Mouse (Mus musculus) limb, embryonic 11.5 days (tissue): ENCODE results near the gene Gm17657. TPM values are rescaled to one million over a fixed set of nuclear protein-coding genes. Genes with fewer than 3 reads are reported as not detected.

Source experiments
- ATAC-seq: fragments of 200-750 bp; cut with Nextera tagmentation; 2 replicates; pipeline ENCODE4 v1.8.0; 2017; ENCODE audit warnings: low read depth; ENCODE audit not compliant: insufficient number of reproducible peaks, low FRiP score, low TSS enrichment
- DNase-seq: peaks from one replicate; pipeline ENCODE4 v3.0.0-alpha.2; 2015; ENCODE audit warnings: low spot score
- H3K27ac ChIP-seq: fragments of 300-500 bp; sonication (generic); replicated peaks from 2 replicates; pipeline ENCODE4 v1.5.1; 2014; ENCODE audit warnings: low read depth, mild to moderate bottlenecking, low read length
- H3K27me3 ChIP-seq: fragments of 300-500 bp; sonication (generic); 2 replicates; pipeline ENCODE4 v1.6.1; 2014; ENCODE audit warnings: mild to moderate bottlenecking, low read length, mixed read lengths; ENCODE audit not compliant: control insufficient read depth, insufficient read depth
- H3K36me3 ChIP-seq: fragments of 300-500 bp; sonication (generic); 2 replicates; pipeline ENCODE4 v1.6.1; 2014; ENCODE audit warnings: mild to moderate bottlenecking, low read length, moderate library complexity, mixed read lengths; ENCODE audit not compliant: control insufficient read depth, insufficient read depth
- H3K4me1 ChIP-seq: fragments of 300-500 bp; sonication (generic); 2 replicates; pipeline ENCODE4 v1.6.1; 2014; ENCODE audit warnings: low read length, mixed read lengths; ENCODE audit not compliant: control insufficient read depth, insufficient read depth
- H3K4me2 ChIP-seq: fragments of 300-500 bp; sonication (generic); 2 replicates; pipeline ENCODE4 v1.6.1; 2014; ENCODE audit warnings: low read depth, mild to moderate bottlenecking, moderate library complexity; ENCODE audit not compliant: severe bottlenecking
- H3K4me3 ChIP-seq: fragments of 300-500 bp; sonication (generic); 2 replicates; pipeline ENCODE4 v1.5.1; 2014; ENCODE audit warnings: low read depth, low read length
- H3K9ac ChIP-seq: fragments of 300-500 bp; sonication (generic); 2 replicates; pipeline ENCODE4 v1.6.1; 2014; ENCODE audit warnings: mild to moderate bottlenecking, low read length
- H3K9me3 ChIP-seq: fragments of 300-500 bp; sonication (generic); 2 replicates; pipeline ENCODE4 v1.6.1; 2016; ENCODE audit warnings: low read length; ENCODE audit not compliant: control insufficient read depth
- WGBS: fragments of 180-500 bp; shearing (Covaris S2); extraction: QIAGEN DNeasy Blood & Tissue Kit; methylation state at CpG from one replicate; pipeline ENCODE4 v1.1.7; 2014; 5-methylcytosine and 5-hydroxymethylcytosine counted together
- microRNA-seq: library from miRNA; unstranded; fragments of <30 nt; microRNA quantifications from one replicate; pipeline ENCODE4, GENCODE M21; 2016
- polyA plus RNA-seq: library from polyadenylated mRNA; unstranded; fragments of >200 nt; fragmentation: Nextera tagmentation; extraction: Ambion mirVana; gene quantifications from 2 replicates; pipeline ENCODE4 v1.2.1, GENCODE M21; 2014

Gm17657 gene
- polyA plus RNA-seq, 1 experiment from 2014 or later: not detected

GRCm38 (mm10) chr17:29480256-29480655 is 69.2 kb downstream of the Gm17657 start:
- Histone ChIP-seq H3K4me2 (no peak overlapping the region), H3K36me3 (no peaks in the 10 kb centered on the region), H3K4me1 (no peaks in the 10 kb centered on the region), H3K9me3 (no peaks in the 10 kb centered on the region; the same call in 1 of the 2 replicates), H3K9ac (no peak overlapping the region), H3K27me3 (no peaks in the 10 kb centered on the region), H3K27ac (no peak overlapping the region), H3K4me3 (no peak overlapping the region)
- no peak for ATAC-seq
- no peak for DNase-seq
- WGBS: 86% methylated on average over 2 of the region's 2 CpGs

GRCm38 (mm10) chr17:29478271-29478670 is 71.2 kb downstream of the Gm17657 start:
- H3K9me3 ChIP-seq: no peaks in the 10 kb centered on the region; the same call in 1 of the 2 replicates
- no peaks in the 10 kb centered on the region for H3K27me3 ChIP-seq
- no peak overlapping the region for H3K4me3 ChIP-seq
- no peak overlapping the region for H3K27ac ChIP-seq
- no peak for DNase-seq
- no peaks in the 10 kb centered on the region for H3K36me3 ChIP-seq
- no peak overlapping the region for H3K9ac ChIP-seq
- no peak for ATAC-seq
- WGBS: 90% methylated on average over 4 of the region's 4 CpGs
- no peaks in the 10 kb centered on the region for H3K4me1 ChIP-seq
- no peak overlapping the region for H3K4me2 ChIP-seq

- Histone ChIP-seq H3K4me3 (no peak overlapping the region), H3K4me2 (no peak overlapping the region), H3K4me1 (no peaks in the 10 kb centered on the region), H3K27me3 (no peaks in the 10 kb centered on the region), H3K27ac (no peak overlapping the region), H3K9ac (no peak overlapping the region), H3K36me3 (no peaks in the 10 kb centered on the region), H3K9me3 (no peaks in the 10 kb centered on the region; the same call in 1 of the 2 replicates)
- WGBS: 89% methylated on average over 10 of the region's 10 CpGs
- no peak for ATAC-seq
- no peak for DNase-seq
These were observed 72.1 kb downstream of the Gm17657 start for GRCm38 (mm10) chr17:29477357-29477756.

- Histone ChIP-seq H3K27me3 (no peaks in the 10 kb centered on the region), H3K4me3 (no peak overlapping the region), H3K9me3 (no peaks in the 10 kb centered on the region), H3K36me3 (no peaks in the 10 kb centered on the region), H3K9ac (no peak overlapping the region), H3K4me1 (no peaks in the 10 kb centered on the region), H3K27ac (no peak overlapping the region), H3K4me2 (no peak overlapping the region)
- ATAC-seq (no peak), DNase-seq (no peak)
- WGBS: 86% methylated on average over 4 of the region's 4 CpGs
These were observed 73.0 kb downstream of the Gm17657 start for GRCm38 (mm10) chr17:29476461-29476860.

GRCm38 (mm10) chr17:29475142-29475541 is 74.3 kb downstream of the Gm17657 start:
- H3K27ac ChIP-seq: no peak overlapping the region

GRCm38 (mm10) chr17:29474036-29474435 is 75.4 kb downstream of the Gm17657 start:
- H3K4me1 ChIP-seq: peaks cover 3% of the 10 kb centered on the region; the same call in 1 of the 2 replicates
- H3K36me3 ChIP-seq: no peaks in the 10 kb centered on the region
- H3K9ac ChIP-seq: no peak overlapping the region
- H3K4me3 ChIP-seq: no peak overlapping the region
- ATAC-seq (no peak), DNase-seq (no peak)
- no peaks in the 10 kb centered on the region for H3K9me3 ChIP-seq
- no peaks in the 10 kb centered on the region for H3K27me3 ChIP-seq
- H3K4me2 ChIP-seq: no peak overlapping the region
- H3K27ac ChIP-seq: no peak overlapping the region
- WGBS: 83% methylated on average over 2 of the region's 2 CpGs

More at GRCm38 (mm10) chr17:29475142-29475541, 74.3 kb downstream of the Gm17657 start:
- no peaks in the 10 kb centered on the region for H3K9me3 ChIP-seq
- no peaks in the 10 kb centered on the region for H3K4me1 ChIP-seq
- WGBS: 96% methylated on average over 3 of the region's 3 CpGs
- no peak for ATAC-seq
- DNase-seq: no peak
- H3K9ac ChIP-seq: no peak overlapping the region
- H3K27me3 ChIP-seq: no peaks in the 10 kb centered on the region
- H3K4me3 ChIP-seq: no peak overlapping the region
- H3K36me3 ChIP-seq: no peaks in the 10 kb centered on the region
- H3K4me2 ChIP-seq: no peak overlapping the region

- ATAC-seq (no peak), DNase-seq (no peak)
- Histone ChIP-seq H3K27me3 (no peaks in the 10 kb centered on the region), H3K4me1 (peaks cover 3% of the 10 kb centered on the region), H3K9me3 (no peaks in the 10 kb centered on the region), H3K4me3 (no peak overlapping the region), H3K36me3 (no peaks in the 10 kb centered on the region), H3K27ac (no peak overlapping the region), H3K9ac (no peak overlapping the region), H3K4me2 (no peak overlapping the region)
- WGBS: 94% methylated on average over 10 of the region's 10 CpGs
These were observed 76.0 kb downstream of the Gm17657 start for GRCm38 (mm10) chr17:29473466-29473865.

Small RNA genes within 50 kb of the gene (microRNA-seq; reads per million reads assigned to microRNA genes)
- not detected for gene Mir7667

Other genes starting within 250 kb of the Gm17657 start
- gene Pi16, start 232.0 kb downstream of the Gm17657 start, polyA plus RNA-seq: 0.19 and 0.21 TPM in 2 replicates
- gene Mtch1, start 201.7 kb downstream of the Gm17657 start, polyA plus RNA-seq: 318 and 321 TPM in 2 replicates
- 3.2 and 4.2 TPM in 2 replicates for gene Fgd2, start 188.7 kb downstream of the Gm17657 start, polyA plus RNA-seq
- gene Pim1, start 58.9 kb downstream of the Gm17657 start, polyA plus RNA-seq: 19.1 and 21.5 TPM in 2 replicates
- 19.7 and 20.1 TPM in 2 replicates for gene Tbc1d22b, start 147 bp upstream of the Gm17657 start, polyA plus RNA-seq
- 0.43 and 0.55 TPM in 2 replicates for gene Tmem217, start 2.7 kb upstream of the Gm17657 start, polyA plus RNA-seq
- gene Rnf8, start 65.2 kb upstream of the Gm17657 start, polyA plus RNA-seq: 116 TPM in 2 replicates
- 2.9 and 3.1 TPM in 2 replicates for gene Gm28043, start 65.2 kb upstream of the Gm17657 start, polyA plus RNA-seq
- gene Cmtr1, start 111.0 kb upstream of the Gm17657 start, polyA plus RNA-seq: 117 and 125 TPM in 2 replicates
- 19.2 and 20.0 TPM in 2 replicates for gene Ccdc167, start 167.4 kb upstream of the Gm17657 start, polyA plus RNA-seq